Mouse (Mus musculus): ENCODE results near the gene Atp1a1. TPM values are rescaled to one million over a fixed set of nuclear protein-coding genes. Genes with fewer than 3 reads are reported as not detected.

Gene Atp1a1
- polyA plus RNA-seq, 1 experiment from 2014 or later: 42.7 TPM

- Histone ChIP-seq H3K27ac (ENCODE audit: low read length) (no peak overlapping the region), H3K27me3 (replicated peaks; ENCODE audit: control insufficient read depth, insufficient read depth, low read length) (no peaks in the 10 kb centered on the region), H3K9me3 (ENCODE audit: control insufficient read depth, low read length) (no peaks in the 10 kb centered on the region), H3K4me1 (replicated peaks; ENCODE audit: control insufficient read depth, insufficient read depth, low read length) (peaks cover 18% of the 10 kb centered on the region), H3K36me3 (ENCODE audit: control insufficient read depth, insufficient read depth) (no peaks in the 10 kb centered on the region), H3K9ac (replicated peaks; ENCODE audit: low read depth, low read length) (no peak overlapping the region), H3K4me2 (ENCODE audit: low read length) (no peak overlapping the region), H3K4me3 (replicated peaks; ENCODE audit: low read length) (no peak overlapping the region)
- 68% methylated on average over 3 of the region's 3 CpGs for WGBS
- ATAC-seq: no peak
Measured at GRCm38 (mm10) chr3:101570246-101570645, 34.2 kb downstream of the Atp1a1 start.

DNA sequence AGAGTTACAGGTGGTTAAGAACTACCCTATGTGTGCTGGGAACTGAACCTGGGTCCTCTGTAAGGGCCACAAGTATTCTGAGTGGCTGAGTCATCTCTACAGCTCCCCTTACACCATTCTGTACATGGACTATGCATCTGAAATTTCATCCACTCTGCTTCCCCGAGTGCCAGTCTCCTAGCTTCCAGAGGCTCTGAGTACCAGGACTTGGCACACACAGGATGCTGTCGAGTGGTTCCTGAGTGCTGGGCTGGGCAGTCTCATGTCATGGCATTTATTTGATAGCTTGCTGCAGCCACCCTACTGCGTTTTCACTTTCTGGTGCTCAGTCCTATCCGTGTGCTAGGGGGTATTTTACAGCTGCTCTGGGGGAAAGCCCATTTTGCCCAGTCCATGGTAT lies 35.9 kb downstream of the Atp1a1 start:
- H3K4me3 ChIP-seq (replicated peaks; ENCODE audit: low read length): no peak overlapping the region
- no peak for ATAC-seq
- WGBS: 85% methylated on average over 4 of the region's 4 CpGs

GRCm38 (mm10) chr3:101564011-101564410 lies 40.5 kb downstream of the Atp1a1 start:
- H3K36me3 ChIP-seq (ENCODE audit: control insufficient read depth, insufficient read depth): no peaks in the 10 kb centered on the region

More for the DNA sequence above, 35.9 kb downstream of the Atp1a1 start:
- Histone ChIP-seq H3K36me3 (ENCODE audit: control insufficient read depth, insufficient read depth) (no peaks in the 10 kb centered on the region), H3K9ac (replicated peaks; ENCODE audit: low read depth, low read length) (no peak overlapping the region), H3K4me2 (ENCODE audit: low read length) (no peak overlapping the region), H3K9me3 (ENCODE audit: control insufficient read depth, low read length) (no peaks in the 10 kb centered on the region), H3K4me1 (replicated peaks; ENCODE audit: control insufficient read depth, insufficient read depth, low read length) (peaks cover 18% of the 10 kb centered on the region), H3K27me3 (replicated peaks; ENCODE audit: control insufficient read depth, insufficient read depth, low read length) (no peaks in the 10 kb centered on the region), H3K27ac (ENCODE audit: low read length) (no peak overlapping the region)

DNA sequence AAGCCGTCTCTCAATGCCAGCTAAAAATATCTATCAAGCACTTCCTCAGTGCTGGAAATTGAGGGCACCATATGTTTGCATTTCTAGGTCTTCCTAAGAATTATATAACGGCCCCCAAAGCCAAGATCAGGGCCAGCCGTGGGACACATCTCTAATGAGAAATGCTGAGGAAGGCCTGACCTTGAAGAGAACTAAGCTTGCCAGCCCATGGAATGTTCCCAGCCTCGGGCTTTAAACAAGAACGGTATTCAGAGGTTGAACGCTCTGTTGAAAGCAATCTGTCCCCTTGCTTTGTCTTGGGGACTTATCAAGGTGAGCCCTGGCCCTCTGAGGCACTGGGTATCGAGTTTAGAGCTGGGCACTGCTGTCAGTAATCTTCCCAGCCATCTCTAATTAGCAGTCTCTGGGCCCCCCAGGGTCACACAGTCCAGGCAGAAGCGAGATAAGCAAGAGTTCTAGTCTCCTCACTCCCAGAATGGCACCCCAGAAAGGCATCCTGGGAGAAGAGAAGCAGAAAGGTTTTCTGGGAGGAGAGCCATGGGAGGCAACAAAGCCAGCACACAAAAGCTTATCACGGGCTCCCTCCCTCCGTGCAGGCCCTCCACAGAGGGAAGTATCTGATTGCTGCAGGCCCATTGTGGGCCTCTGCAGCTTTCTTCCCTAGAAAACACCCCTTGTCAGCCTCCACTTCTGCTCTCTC lies 41.8 kb downstream of the Atp1a1 start:
- Histone ChIP-seq H3K9me3 (ENCODE audit: control insufficient read depth, low read length) (no peaks in the 10 kb centered on the region), H3K4me2 (ENCODE audit: low read length) (no peak overlapping the region), H3K27ac (ENCODE audit: low read length) (no peak overlapping the region), H3K36me3 (ENCODE audit: control insufficient read depth, insufficient read depth) (no peaks in the 10 kb centered on the region), H3K4me3 (replicated peaks; ENCODE audit: low read length) (no peak overlapping the region), H3K4me1 (replicated peaks; ENCODE audit: control insufficient read depth, insufficient read depth, low read length) (peaks cover 17% of the 10 kb centered on the region), H3K9ac (replicated peaks; ENCODE audit: low read depth, low read length) (no peak overlapping the region), H3K27me3 (replicated peaks; ENCODE audit: control insufficient read depth, insufficient read depth, low read length) (no peaks in the 10 kb centered on the region)
- 23% methylated on average over 10 of the region's 10 CpGs for WGBS
- ATAC-seq: no peak

More at GRCm38 (mm10) chr3:101564011-101564410, 40.5 kb downstream of the Atp1a1 start:
- H3K27ac ChIP-seq (ENCODE audit: low read length): no peak overlapping the region
- no peak overlapping the region for H3K4me2 ChIP-seq (ENCODE audit: low read length)
- no peak overlapping the region for H3K4me3 ChIP-seq (replicated peaks; ENCODE audit: low read length)
- ATAC-seq: no peak
- no peaks in the 10 kb centered on the region for H3K27me3 ChIP-seq (replicated peaks; ENCODE audit: control insufficient read depth, insufficient read depth, low read length)
- H3K9ac ChIP-seq (replicated peaks; ENCODE audit: low read depth, low read length): no peak overlapping the region
- peaks cover 17% of the 10 kb centered on the region for H3K4me1 ChIP-seq (replicated peaks; ENCODE audit: control insufficient read depth, insufficient read depth, low read length)
- WGBS: 100% methylated on average over 2 of the region's 2 CpGs
- H3K9me3 ChIP-seq (ENCODE audit: control insufficient read depth, low read length): no peaks in the 10 kb centered on the region

GRCm38 (mm10) chr3:101561948-101562347 lies 42.5 kb downstream of the Atp1a1 start:
- WGBS: 93% methylated on average over 5 of the region's 5 CpGs
- H3K9me3 ChIP-seq (ENCODE audit: control insufficient read depth, low read length): no peaks in the 10 kb centered on the region
- no peak overlapping the region for H3K4me2 ChIP-seq (ENCODE audit: low read length)
- no peak for ATAC-seq
- H3K27ac ChIP-seq (ENCODE audit: low read length): no peak overlapping the region
- no peak overlapping the region for H3K4me3 ChIP-seq (replicated peaks; ENCODE audit: low read length)
- no peak overlapping the region for H3K9ac ChIP-seq (replicated peaks; ENCODE audit: low read depth, low read length)
- no peaks in the 10 kb centered on the region for H3K27me3 ChIP-seq (replicated peaks; ENCODE audit: control insufficient read depth, insufficient read depth, low read length)
- peaks cover 17% of the 10 kb centered on the region for H3K4me1 ChIP-seq (replicated peaks; ENCODE audit: control insufficient read depth, insufficient read depth, low read length)
- no peaks in the 10 kb centered on the region for H3K36me3 ChIP-seq (ENCODE audit: control insufficient read depth, insufficient read depth)

- 19% methylated on average over 9 of the region's 9 CpGs for WGBS
- 0 out of 2 replicates have a peak overlapping the region, but pooled peaks have one; percentile 47 for H3K27ac ChIP-seq (ENCODE audit: low read length)
- no peak overlapping the region for H3K4me3 ChIP-seq (replicated peaks; ENCODE audit: low read length)
- H3K9ac ChIP-seq (replicated peaks; ENCODE audit: low read depth, low read length): no peak overlapping the region
- peak; percentile 87 for ATAC-seq
- no peaks in the 10 kb centered on the region for H3K27me3 ChIP-seq (replicated peaks; ENCODE audit: control insufficient read depth, insufficient read depth, low read length)
- no peaks in the 10 kb centered on the region for H3K36me3 ChIP-seq (ENCODE audit: control insufficient read depth, insufficient read depth)
- no peak overlapping the region for H3K4me2 ChIP-seq (ENCODE audit: low read length)
- H3K4me1 ChIP-seq (replicated peaks; ENCODE audit: control insufficient read depth, insufficient read depth, low read length): peaks cover 17% of the 10 kb centered on the region
- no peaks in the 10 kb centered on the region for H3K9me3 ChIP-seq (ENCODE audit: control insufficient read depth, low read length)
Measured at GRCm38 (mm10) chr3:101560841-101561522, 43.5 kb downstream of the Atp1a1 start.

DNA sequence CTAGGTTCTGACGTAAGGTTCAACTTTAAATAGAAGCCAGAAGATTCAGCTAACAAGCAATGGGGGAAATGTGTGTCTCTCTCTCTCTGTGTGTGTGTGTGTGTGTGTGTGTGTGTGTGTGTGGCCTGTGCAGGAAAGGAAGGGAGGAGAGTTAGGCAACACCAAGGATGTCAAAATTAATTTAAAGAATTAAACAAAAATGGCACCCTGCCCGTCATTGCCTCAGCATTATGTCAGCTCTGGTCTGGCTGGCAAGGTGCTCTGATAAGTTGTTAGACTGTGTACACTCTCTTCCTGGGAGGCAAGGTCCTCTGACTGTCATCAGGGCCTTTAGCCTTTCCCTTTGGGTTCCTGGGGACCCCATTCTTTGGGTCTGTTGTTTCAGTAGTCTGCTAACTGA lies 47.8 kb downstream of the Atp1a1 start:
- H3K4me3 ChIP-seq (replicated peaks; ENCODE audit: low read length): no peak overlapping the region
- 87% methylated on average over 2 of the region's 2 CpGs for WGBS
- H3K9ac ChIP-seq (replicated peaks; ENCODE audit: low read depth, low read length): no peak overlapping the region
- ATAC-seq: no peak
- H3K27ac ChIP-seq (ENCODE audit: low read length): no peak overlapping the region
- peaks cover 13% of the 10 kb centered on the region for H3K4me1 ChIP-seq (replicated peaks; ENCODE audit: control insufficient read depth, insufficient read depth, low read length)
- H3K27me3 ChIP-seq (replicated peaks; ENCODE audit: control insufficient read depth, insufficient read depth, low read length): 0 out of 2 replicates have a peak, but pooled peaks cover 3% of the 10 kb centered on the region
- no peaks in the 10 kb centered on the region for H3K9me3 ChIP-seq (ENCODE audit: control insufficient read depth, low read length)
- no peaks in the 10 kb centered on the region for H3K36me3 ChIP-seq (ENCODE audit: control insufficient read depth, insufficient read depth)
- H3K4me2 ChIP-seq (ENCODE audit: low read length): no peak overlapping the region

- Histone ChIP-seq H3K4me3 (replicated peaks; ENCODE audit: low read length) (no peak overlapping the region), H3K9ac (replicated peaks; ENCODE audit: low read depth, low read length) (no peak overlapping the region), H3K4me1 (replicated peaks; ENCODE audit: control insufficient read depth, insufficient read depth, low read length) (no peaks in the 10 kb centered on the region), H3K27me3 (replicated peaks; ENCODE audit: control insufficient read depth, insufficient read depth, low read length) (0 out of 2 replicates have a peak, but pooled peaks cover 3% of the 10 kb centered on the region), H3K9me3 (ENCODE audit: control insufficient read depth, low read length) (no peaks in the 10 kb centered on the region), H3K27ac (ENCODE audit: low read length) (no peak overlapping the region), H3K36me3 (ENCODE audit: control insufficient read depth, insufficient read depth) (no peaks in the 10 kb centered on the region), H3K4me2 (ENCODE audit: low read length) (no peak overlapping the region)
- ATAC-seq: no peak
- WGBS: 84% methylated on average over 7 of the region's 7 CpGs
Measured at GRCm38 (mm10) chr3:101552621-101553620, 51.6 kb downstream of the Atp1a1 start.

All from forebrain, embryonic 16.5 days (tissue).